28 mouse cellular contexts compared by ENCODE assay signal in genomic region chr15:85694379-85694778, GRCm38 (mm10). TPM values are rescaled to one million over a fixed set of nuclear protein-coding genes. Genes with fewer than 3 reads are reported as not detected.
DNase-seq lines count a peak whose midpoint lies in the region; ATAC-seq and TF ChIP-seq lines count a peak whose summit lies in the region.
"Had no signal": no experiment of that assay in that cellular context is flagged by ENCODE, and none has a peak within 500 bp of the region (broad histone marks: within the 10 kb centered on the region; RNA-seq: fewer than 3 reads in every experiment).

No protein-coding gene starts in this region.

- peaks cover 100% of the 10 kb centered on the region for H3K36me3 ChIP-seq in myocyte (ENCODE audit: control insufficient read depth, insufficient read depth)
- H3K36me3 ChIP-seq: hindbrain, embryonic 10.5 days had no signal

- H3K4me2 ChIP-seq in myocyte (ENCODE audit: low read depth): no peak overlapping the region
- H3K4me2 ChIP-seq: embryonic facial prominence, embryonic 12.5 days; embryonic facial prominence, embryonic 15.5 days; heart, embryonic 12.5 days; heart, embryonic 15.5 days; hindbrain, embryonic 14.5 days had no signal

- DNase-seq in adrenal gland, adult 2 months: peak; percentile 79
- no peak for DNase-seq in adrenal gland, adult 18-20 months (ENCODE audit: low spot score in 2 of 2)
- DNase-seq in cerebellum, adult 11-12 months: peak; percentile 61
- peak; percentile 42 for DNase-seq in MN1 (ENCODE audit: low spot score)
- DNase-seq in lung, postnatal 10 days: no peak
- DNase-seq in left cerebral cortex, postnatal 25 days (ENCODE audit: low spot score in 2 of 2): no peak
- DNase-seq: cerebellum, adult 9-11 months; cerebellum, postnatal 25 days; forebrain, postnatal 0 days; gastrocnemius, adult 2 months; gastrocnemius, postnatal 14 days; heart, adult 18-20 months; heart, postnatal 10 days; heart, postnatal 36 days had no signal

- H3K79me2 ChIP-seq in myocyte (ENCODE audit: control insufficient read depth, insufficient read depth): peaks cover 96% of the 10 kb centered on the region

- intact Hi-C loops in left cerebral cortex, postnatal 25 days (cut with DNase I): no loop called here

- H3ac ChIP-seq in myocyte (ENCODE audit: control insufficient read depth, insufficient read length): no peak overlapping the region

- H3K27me3 ChIP-seq in myocyte (ENCODE audit: control insufficient read depth, insufficient read depth, insufficient read length): no peaks in the 10 kb centered on the region
- H3K27me3 ChIP-seq: embryonic facial prominence, embryonic 15.5 days; heart, embryonic 15.5 days; Patski had no signal

- ATAC-seq in cerebellum, adult (ENCODE audit: insufficient number of reproducible peaks, low FRiP score, low TSS enrichment): no peak
- ATAC-seq: forebrain, embryonic 14.5 days; forebrain, postnatal 0 days; hindbrain, postnatal 0 days; inflammation-experienced regulatory T-cells, adult 6 months; intestine, embryonic 16.5 days; Patski had no signal

- peak; percentile 7 for TF ChIP-seq POLR2A in myocyte (IDR thresholded peaks at IDR 0.05; ENCODE audit: insufficient read length, low read depth)

- no peak overlapping the region for H3K4me3 ChIP-seq in myocyte
- H3K4me3 ChIP-seq: embryonic facial prominence, embryonic 12.5 days; embryonic facial prominence, embryonic 15.5 days; gastrocnemius, adult 2 months; heart, embryonic 12.5 days; heart, embryonic 15.5 days; hindbrain, embryonic 10.5 days had no signal

TF ChIP-seq in myocyte, 11 proteins besides CTCF, POLR2A, EP300 and RAD21:
- TF ChIP-seq E2F4 (IDR thresholded peaks at IDR 0.05; ENCODE audit: insufficient read depth): no peak
- peak; percentile 60 for TF ChIP-seq POLR2AphosphoS2 (IDR thresholded peaks at IDR 0.05; ENCODE audit: insufficient read length, low read depth)

RNA-seq across cellular contexts. Expression of gene Ppara, which starts 40.4 kb away (rescaled TPM):
- 10 to 100 TPM; 37.2 to 48.9 TPM for total RNA-seq in adrenal gland, adult 2 months (2021)
- 6.3 and 8.5 TPM in 2 replicates for polyA plus RNA-seq in adrenal gland, adult 2 months (2012; rRNA removed)
- 100 to 1,000 TPM in 1 of 2 experiments, 10 to 100 TPM in 1; 30.9 to 107 TPM for total RNA-seq in adrenal gland, adult 18-20 months (2021)
- 0.12 TPM for polyA plus RNA-seq in myocyte (2012; fragmentation: generic; extraction: Trizol)
- 1 to 10 TPM; 3.3 to 4.2 TPM for total RNA-seq in left cerebral cortex, postnatal 25 days (2021)
- total RNA-seq: common myeloid progenitor, adult 5-6 weeks had no signal
- polyA plus RNA-seq: inflammation-experienced regulatory T-cells, adult 6 months had no signal

Comparison
In these comparisons a context has a peak if more than half of its experiments do, and no peak if none do; other contexts are left out.
1. DNase-seq: peak in adrenal gland, adult 2 months (single experiment), cerebellum, adult 11-12 months (single experiment) and MN1 (single experiment); none in adrenal gland, adult 18-20 months (0 of 2), lung, postnatal 10 days (single experiment) and left cerebral cortex, postnatal 25 days (0 of 2).
2. RNA of gene Ppara, which starts 40.4 kb away (total RNA-seq): 30.9 to 107 TPM in adrenal gland, adult 18-20 months and 37.2 to 48.9 TPM in adrenal gland, adult 2 months; 3.3 to 4.2 TPM in left cerebral cortex, postnatal 25 days; every median in the first group is over 4 times any median in the second.